Mouse (Mus musculus) ovary, postnatal 14 days (tissue): Measurements from ENCODE around the gene Tbcb.
A peak's percentile ranks its signal among the peaks of the same experiment; 100 is the strongest.
"Not testable (repeated sequence)": the region's sequence is repeated elsewhere in the genome, so short reads cannot be mapped to it uniquely, and the experiment has no call there.

Experiments used
- DNase-seq: peaks from one replicate; pipeline ENCODE4 v3.0.0; 2022; ENCODE audit warnings: low spot score

The Tbcb gene

DNA sequence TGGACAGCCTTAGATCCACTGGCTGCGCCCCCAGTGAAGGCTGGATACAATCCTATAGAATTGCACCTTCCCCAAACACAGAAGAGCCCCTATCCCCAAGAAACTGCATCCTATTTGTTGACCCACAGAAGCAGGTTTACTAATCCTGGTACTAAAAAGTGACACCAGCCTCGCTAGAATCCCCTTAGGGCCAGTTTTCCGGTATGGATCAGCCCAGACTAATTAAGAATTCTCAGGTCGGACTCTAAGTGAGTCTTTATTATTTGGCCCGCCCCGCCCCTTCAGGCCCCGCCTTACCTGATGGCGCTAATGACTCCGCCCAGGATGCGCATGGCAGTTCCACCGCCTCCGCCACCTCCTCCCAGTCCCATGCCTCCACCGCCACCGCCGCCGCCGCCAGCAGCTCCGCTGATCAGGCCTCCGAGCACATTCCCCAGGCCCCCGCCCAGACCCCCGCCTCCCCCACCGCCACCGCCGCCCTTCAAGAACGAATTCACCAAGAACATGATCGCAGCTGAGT, 38.4 kb downstream of the Tbcb start:
- DNase-seq: peak; percentile 51

DNA sequence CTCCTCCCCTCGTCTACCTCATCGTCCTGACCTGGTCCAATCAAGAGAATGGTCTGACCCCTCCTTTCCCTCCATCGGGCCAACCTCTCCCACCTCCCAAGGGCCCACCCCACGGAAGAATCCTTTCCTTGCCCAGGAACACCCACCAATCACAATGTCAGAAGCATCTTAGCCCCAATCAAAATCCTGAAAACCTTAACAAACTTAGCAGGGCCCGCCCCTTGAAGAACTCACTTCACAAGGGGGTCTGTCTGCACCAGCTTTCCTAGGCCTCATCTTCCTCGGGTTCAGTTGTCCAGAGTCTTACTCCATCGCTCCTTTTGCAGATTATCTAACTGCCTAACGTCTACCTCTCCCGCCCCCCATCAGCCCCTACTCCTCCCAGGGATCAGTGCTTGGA, 39.1 kb downstream of the Tbcb start:
- DNase-seq: no peak

DNA sequence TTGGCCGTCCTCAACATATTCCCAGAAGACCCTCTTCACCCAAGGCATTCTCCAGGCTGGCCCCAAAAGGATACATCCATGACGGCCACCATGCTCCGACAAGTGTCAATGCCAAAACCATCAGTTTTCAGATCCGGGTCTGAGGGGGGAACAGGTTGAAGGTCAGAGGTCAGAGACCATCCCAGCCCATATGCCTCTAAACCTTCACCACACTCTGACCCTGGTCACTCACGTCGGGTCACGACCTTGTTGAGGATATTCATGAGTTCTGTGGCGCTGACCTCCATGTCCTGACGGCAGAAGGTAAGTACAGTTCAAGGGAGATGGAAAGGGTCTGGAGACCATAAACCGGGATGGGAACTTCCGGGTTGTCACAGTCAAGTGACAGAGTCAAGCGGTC, 40.0 kb downstream of the Tbcb start:
- DNase-seq: no peak

DNA sequence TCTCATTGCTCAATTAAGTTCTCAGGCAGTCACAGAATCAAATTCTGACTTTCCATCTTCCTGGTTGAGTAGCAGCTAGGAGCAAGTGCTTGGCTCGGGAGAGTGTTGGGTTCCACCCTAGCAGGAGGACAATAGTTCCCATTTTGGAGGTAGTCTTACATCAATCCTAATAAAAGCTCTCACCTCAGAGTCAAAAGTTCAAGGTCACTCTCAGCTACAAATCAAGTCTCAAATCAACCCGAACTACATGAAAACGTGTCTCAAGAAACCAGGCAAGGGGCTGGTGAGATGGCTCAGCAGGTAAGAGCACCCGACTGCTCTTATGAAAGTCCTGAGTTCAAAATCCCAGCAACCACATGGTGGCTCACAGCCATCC, 43.0 kb downstream of the Tbcb start:
- no peak for DNase-seq

DNA sequence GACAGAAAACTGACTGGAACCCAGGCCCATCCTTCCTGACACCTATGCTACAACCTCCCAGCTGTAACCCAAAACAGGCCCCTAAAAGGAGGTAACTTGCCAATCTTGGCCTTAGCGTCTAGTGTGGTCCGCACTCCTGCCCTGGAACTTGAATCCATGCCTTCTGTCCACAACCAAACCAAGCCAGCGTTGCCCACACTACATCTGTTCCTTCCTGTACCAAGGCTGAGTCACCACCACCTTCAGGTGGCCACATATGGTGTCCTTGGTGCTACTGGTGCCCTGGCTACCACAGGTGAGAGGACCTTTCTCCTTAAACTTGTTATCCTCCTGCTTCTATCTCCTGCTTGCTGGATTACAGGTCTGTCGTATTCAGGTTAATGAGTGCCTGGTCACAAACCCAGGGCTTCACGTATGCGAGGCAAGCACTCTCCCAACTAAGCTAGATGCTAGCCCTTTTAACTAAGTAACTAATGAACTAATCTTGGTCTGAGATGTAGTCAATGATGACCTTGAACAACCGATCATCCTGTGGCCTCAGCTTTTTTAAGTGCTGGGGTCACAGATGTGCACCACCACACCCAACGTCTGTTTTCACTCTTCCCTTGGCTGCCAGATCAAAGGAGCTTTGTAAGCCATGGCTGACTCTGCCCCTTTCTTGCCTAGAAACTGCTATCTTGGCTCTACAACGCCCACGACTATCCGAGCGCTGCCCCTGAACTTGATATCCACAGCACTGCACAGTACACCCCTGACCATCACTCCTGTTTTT, 43.5 kb downstream of the Tbcb start:
- DNase-seq: no peak

DNA sequence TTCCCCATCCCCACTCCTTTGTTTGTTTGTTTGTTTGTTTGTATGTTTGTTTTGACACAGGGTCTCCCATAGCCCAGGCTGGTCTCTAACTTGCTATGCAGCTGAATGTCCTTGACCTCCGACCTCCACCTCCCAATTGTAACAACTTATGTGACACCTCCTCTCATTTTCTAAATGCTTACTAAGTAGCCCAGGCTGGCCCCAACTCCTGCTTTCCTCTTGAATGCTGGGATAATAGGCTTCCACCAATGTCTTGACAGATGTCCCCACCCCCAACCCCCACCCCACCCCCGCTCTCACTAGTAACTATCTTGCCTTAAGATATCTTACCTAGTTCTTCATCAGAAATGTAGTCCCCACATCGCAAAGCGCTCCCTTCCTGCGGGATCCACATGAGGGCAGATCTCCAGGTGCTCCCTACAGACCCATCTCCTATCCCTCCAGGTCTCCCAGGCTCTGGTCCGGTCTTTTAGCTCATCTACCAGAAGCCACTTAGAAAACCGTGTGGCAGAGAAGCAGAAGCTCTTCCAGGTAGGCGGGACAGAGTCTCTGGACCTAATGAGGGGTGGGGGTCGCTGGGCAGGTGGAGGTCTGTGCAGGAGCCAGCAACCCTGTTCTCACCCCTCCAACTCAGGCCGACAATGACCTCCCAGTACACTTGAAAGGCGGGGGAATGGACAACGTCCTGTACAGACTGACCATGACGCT, 47.3 kb downstream of the Tbcb start:
- no peak for DNase-seq

DNA sequence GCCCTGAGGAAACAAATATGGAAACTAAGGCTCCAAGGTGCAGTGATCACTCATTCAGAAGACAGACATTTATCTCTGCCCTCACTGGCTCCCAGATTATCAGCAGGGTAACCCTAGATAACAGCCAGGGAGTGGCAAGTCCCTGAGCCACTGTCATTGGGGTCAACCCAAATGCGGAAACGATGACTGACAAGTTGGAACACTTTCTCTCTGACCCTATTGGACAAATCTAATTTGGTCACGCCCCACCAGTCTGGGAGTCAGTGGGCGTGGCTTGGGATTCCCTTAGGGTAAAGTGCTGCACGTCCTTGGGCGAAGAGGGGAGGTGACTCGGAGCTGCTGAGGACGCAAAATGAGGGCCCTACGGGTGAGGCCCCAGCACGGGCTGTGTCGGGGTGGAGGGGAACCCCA, 48.2 kb downstream of the Tbcb start, which contains the start of gene Cox7a1:
TSS of gene Cox7a1 (plus strand) at position 266 of the 411 bp plus-strand sequence.
- peak; percentile 66 for DNase-seq

DNA sequence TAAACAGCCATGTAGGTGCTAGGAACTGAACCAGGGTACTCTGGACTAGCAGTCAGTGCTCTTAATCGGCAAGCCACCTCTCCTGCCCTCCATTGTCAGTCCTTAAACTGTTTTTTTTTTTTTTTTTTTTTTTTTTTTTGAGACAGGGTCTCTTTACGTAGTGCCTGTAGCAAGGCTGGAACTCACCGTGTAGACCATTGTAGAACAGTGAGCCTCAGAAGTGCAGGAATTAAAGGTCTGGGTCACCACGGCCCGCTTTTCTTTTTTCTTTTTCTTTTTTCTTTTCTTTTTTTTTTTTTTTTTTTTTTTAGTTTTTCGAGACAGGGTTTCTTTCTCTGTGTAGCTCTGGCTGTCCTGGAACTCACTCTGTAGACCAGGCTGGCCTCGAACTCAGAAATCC, 48.9 kb downstream of the Tbcb start:
- not testable (repeated sequence) for DNase-seq

DNA sequence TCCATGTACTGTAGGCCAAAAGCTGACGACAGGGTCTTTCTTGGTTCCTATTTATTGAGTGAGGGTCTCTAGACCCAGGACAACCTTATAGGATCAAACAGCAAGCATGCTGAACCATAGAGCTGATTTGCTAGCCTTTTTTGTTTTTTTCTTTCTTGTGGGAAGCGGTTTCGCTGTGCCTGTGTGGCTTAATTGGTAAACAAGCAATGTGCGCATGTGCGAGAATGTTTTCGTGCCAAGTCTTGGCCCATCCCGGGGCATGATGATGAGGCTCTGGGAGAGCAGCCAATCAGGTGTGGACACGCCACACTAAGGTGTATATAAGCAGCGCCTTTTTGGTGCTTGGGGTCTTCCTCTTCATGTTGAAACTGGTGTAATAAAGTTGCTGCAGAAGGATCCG, 50.1 kb downstream of the Tbcb start:
- not testable (repeated sequence) for DNase-seq

DNA sequence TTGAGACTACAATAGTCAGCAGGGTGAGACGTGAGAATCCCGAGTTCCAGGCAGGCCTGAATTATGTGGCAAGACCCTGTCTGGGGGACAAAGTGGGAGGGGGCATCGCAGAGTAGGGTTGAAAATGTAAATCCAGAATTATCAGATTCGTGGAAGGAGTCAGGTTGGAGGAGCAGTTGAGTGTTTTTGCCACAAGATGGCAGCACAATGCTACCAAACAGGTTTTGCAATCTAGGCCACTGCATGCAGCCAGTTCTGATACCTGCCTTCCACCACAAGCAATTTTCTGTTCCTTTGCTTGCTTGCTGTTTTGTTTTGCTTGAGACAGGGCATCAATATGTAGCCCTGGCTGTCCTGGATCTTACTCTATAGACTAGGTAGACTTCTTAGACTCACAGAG, 50.8 kb downstream of the Tbcb start:
- DNase-seq: peak; percentile 66

DNA sequence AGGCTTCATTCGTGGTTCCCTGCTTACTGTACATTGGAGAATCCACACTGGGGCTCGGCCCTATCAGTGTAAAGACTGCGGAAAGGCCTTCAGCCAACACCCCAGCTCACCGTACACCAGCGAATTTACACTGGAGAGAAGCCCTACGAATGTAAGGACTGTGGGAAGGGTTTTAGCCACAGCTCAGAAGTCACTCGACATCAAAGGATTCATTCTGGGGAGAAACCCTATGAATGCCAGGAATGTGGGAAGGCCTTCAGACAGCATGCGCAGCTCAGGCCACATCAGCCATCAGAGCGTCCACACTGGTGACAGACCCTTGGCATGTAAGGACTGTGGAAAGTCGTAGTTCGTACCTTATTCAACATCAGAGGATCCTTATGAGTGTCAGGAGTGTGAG, 53.8 kb downstream of the Tbcb start:
- no peak for DNase-seq

DNA sequence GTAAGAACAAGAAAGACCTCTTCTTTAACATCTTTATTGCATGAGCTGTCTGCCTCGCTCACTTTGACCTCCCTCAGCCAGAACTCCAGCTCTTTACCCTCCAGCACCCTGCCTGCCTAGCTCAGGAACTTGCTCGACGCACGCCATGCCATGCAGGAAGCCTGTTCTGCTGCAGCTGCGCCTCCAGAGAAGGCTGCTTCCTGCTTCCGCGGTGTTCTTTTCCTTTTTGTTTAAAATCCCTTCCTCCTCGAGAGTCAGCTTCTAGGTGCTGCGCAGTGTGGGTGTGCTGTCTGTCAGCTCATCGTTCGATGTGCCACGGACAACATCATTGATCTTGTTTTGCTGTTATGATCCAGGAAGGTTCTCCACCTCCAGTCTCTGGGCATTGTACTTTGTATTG, 55.6 kb downstream of the Tbcb start:
- DNase-seq: no peak
